Comparison of ENCODE assay signal across 7 mouse cellular contexts in genomic region chr4:136134418-136134977, GRCm38 (mm10). TPM values are rescaled to one million over a fixed set of nuclear protein-coding genes. Genes with fewer than 3 reads are reported as not detected.
DNase-seq lines count a peak whose midpoint lies in the region; ATAC-seq and TF ChIP-seq lines count a peak whose summit lies in the region.

No protein-coding gene starts in this region.

- ATAC-seq in heart, embryonic 12.5 days (ENCODE audit: insufficient number of reproducible peaks, low FRiP score), result 0 out of 2 replicates have a peak, but pooled peaks have one; percentile 20
- no peak for ATAC-seq in liver, embryonic 12.5 days
- no peak for ATAC-seq in stomach, embryonic 14.5 days (ENCODE audit: insufficient number of reproducible peaks, insufficient read depth, low FRiP score, low read depth)

- 0 out of 2 replicates have a peak, but pooled peaks cover 2% of the 10 kb centered on the region for H3K27me3 ChIP-seq in ES-Bruce4 (ENCODE audit: control insufficient read depth, insufficient read depth, low read length, poor library complexity, severe bottlenecking)
- peaks cover 3% of the 10 kb centered on the region; the same call in 1 of the 2 replicates for H3K27me3 ChIP-seq in heart, embryonic 12.5 days (replicated peaks)
- H3K27me3 ChIP-seq in liver, embryonic 12.5 days (replicated peaks), result peaks cover 85% of the 10 kb centered on the region
- H3K27me3 ChIP-seq in stomach, embryonic 14.5 days (ENCODE audit: control insufficient read depth, insufficient read depth, low read length), result no peaks in the 10 kb centered on the region

- under 1% methylated on average over 15 of the region's 15 CpGs for WGBS in heart, embryonic 12.5 days
- WGBS in liver, embryonic 12.5 days (ENCODE audit: insufficient replicate concordance), result 1% methylated on average over 15 of the region's 15 CpGs
- WGBS in stomach, embryonic 14.5 days, result 2% methylated on average over 15 of the region's 15 CpGs

- 0 out of 2 replicates have a peak, but pooled peaks cover 3% of the 10 kb centered on the region for H3K9me3 ChIP-seq in ES-Bruce4 (replicated peaks; ENCODE audit: control insufficient read depth, insufficient read depth, low read length, poor library complexity, severe bottlenecking)
- H3K9me3 ChIP-seq in heart, embryonic 12.5 days (replicated peaks), result peaks cover 3% of the 10 kb centered on the region
- H3K9me3 ChIP-seq in liver, embryonic 12.5 days (replicated peaks), result peaks cover 6% of the 10 kb centered on the region; the same call in 1 of the 2 replicates
- no peaks in the 10 kb centered on the region; the same call in 1 of the 2 replicates for H3K9me3 ChIP-seq in stomach, embryonic 14.5 days (ENCODE audit: control insufficient read depth, low read depth, low read length)

- no peak overlapping the region for H3K27ac ChIP-seq in ES-Bruce4 (ENCODE audit: insufficient read depth, low read length)
- peak overlapping the region; percentile 95 for H3K27ac ChIP-seq in heart, embryonic 12.5 days (ENCODE audit: poor library complexity, severe bottlenecking)
- H3K27ac ChIP-seq in liver, embryonic 12.5 days, result peak overlapping the region; percentile 71
- peak overlapping the region; percentile 99 for H3K27ac ChIP-seq in stomach, embryonic 14.5 days (ENCODE audit: low read length)

- TF ChIP-seq CTCF in ES-Bruce4 (IDR thresholded peaks at IDR 0.05; ENCODE audit: low read depth, low read length), result no peak

- no peaks in the 10 kb centered on the region for H3K36me3 ChIP-seq in ES-Bruce4 (ENCODE audit: control insufficient read depth, insufficient read depth, low read length, poor library complexity, severe bottlenecking)
- H3K36me3 ChIP-seq in heart, embryonic 12.5 days, result no peaks in the 10 kb centered on the region
- H3K36me3 ChIP-seq in liver, embryonic 12.5 days, result no peaks in the 10 kb centered on the region
- H3K36me3 ChIP-seq in stomach, embryonic 14.5 days (ENCODE audit: control insufficient read depth, insufficient read depth, low read length), result no peaks in the 10 kb centered on the region

- no peaks in the 10 kb centered on the region for H3K4me1 ChIP-seq in ES-Bruce4 (ENCODE audit: control insufficient read depth, insufficient read depth, low read length)
- peaks cover 43% of the 10 kb centered on the region for H3K4me1 ChIP-seq in heart, embryonic 12.5 days (replicated peaks)
- peaks cover 24% of the 10 kb centered on the region for H3K4me1 ChIP-seq in liver, embryonic 12.5 days
- H3K4me1 ChIP-seq in stomach, embryonic 14.5 days (ENCODE audit: control insufficient read depth, insufficient read depth, low read length), result peaks cover 40% of the 10 kb centered on the region

- peak overlapping the region; percentile 91 for H3K4me2 ChIP-seq in heart, embryonic 12.5 days
- peak overlapping the region; percentile 64 for H3K4me2 ChIP-seq in liver, embryonic 12.5 days
- peak overlapping the region; percentile 86 for H3K4me2 ChIP-seq in stomach, embryonic 14.5 days (replicated peaks; ENCODE audit: low read depth, low read length)

- H3K9ac ChIP-seq in ES-Bruce4 (ENCODE audit: low read depth, poor library complexity, severe bottlenecking), result peak overlapping the region; percentile 56
- H3K9ac ChIP-seq in heart, embryonic 12.5 days, result peak overlapping the region; percentile 72
- H3K9ac ChIP-seq in liver, embryonic 12.5 days, result no peak overlapping the region
- H3K9ac ChIP-seq in stomach, embryonic 14.5 days (replicated peaks; ENCODE audit: low read depth, low read length), result peak overlapping the region; percentile 65

- TF ChIP-seq EP300 in ES-Bruce4 (IDR thresholded peaks at IDR 0.05; ENCODE audit: insufficient read depth, low read depth, low read length), result no peak

- peak overlapping the region; percentile 58 for H3K4me3 ChIP-seq in ES-Bruce4 (ENCODE audit: low read depth, low read length)
- peak overlapping the region; percentile 48 for H3K4me3 ChIP-seq in heart, embryonic 12.5 days
- H3K4me3 ChIP-seq in liver, embryonic 12.5 days, result peak overlapping the region; percentile 36
- H3K4me3 ChIP-seq in stomach, embryonic 14.5 days (ENCODE audit: low read depth, low read length), result peak overlapping the region; percentile 38

- no peak for TF ChIP-seq POLR2A in ES-Bruce4 (IDR thresholded peaks at IDR 0.05; ENCODE audit: insufficient read depth, low read length)

- peak; percentile 50 for DNase-seq in R1 (ENCODE audit: low read depth, low spot score)
- DNase-seq in urinary bladder, postnatal 25 days (ENCODE audit: low spot score), result no peak
- DNase-seq in B cell, adult 2 months, result no peak

RNA-seq across cellular contexts. Expression of gene Id3, which starts 8.8 kb away (rescaled TPM):
- polyA plus RNA-seq in ES-Bruce4 (2011; ENCODE audit: insufficient read depth, insufficient read length, low read depth, missing spikeins), result 9.6 and 11.0 TPM in 2 replicates
- 320 and 321 TPM in 2 replicates for polyA plus RNA-seq in heart, embryonic 12.5 days (2016; fragmentation: Nextera tagmentation; extraction: Ambion mirVana)
- 80.9 and 88.1 TPM in 2 replicates for polyA plus RNA-seq in liver, embryonic 12.5 days (2016; fragmentation: Nextera tagmentation; extraction: Ambion mirVana)
- 384 and 404 TPM in 2 replicates for polyA plus RNA-seq in stomach, embryonic 14.5 days (2014; fragmentation: Nextera tagmentation; extraction: Ambion mirVana)

RNA-seq across cellular contexts. Expression of gene E2f2, which starts 37.7 kb away (rescaled TPM):
- polyA plus RNA-seq in ES-Bruce4 (2011; ENCODE audit: insufficient read depth, insufficient read length, low read depth, missing spikeins), result 3.1 and 6.3 TPM in 2 replicates
- polyA plus RNA-seq in heart, embryonic 12.5 days (2016; fragmentation: Nextera tagmentation; extraction: Ambion mirVana), result 8.1 and 9.3 TPM in 2 replicates
- 63.4 and 69.1 TPM in 2 replicates for polyA plus RNA-seq in liver, embryonic 12.5 days (2016; fragmentation: Nextera tagmentation; extraction: Ambion mirVana)
- polyA plus RNA-seq in stomach, embryonic 14.5 days (2014; fragmentation: Nextera tagmentation; extraction: Ambion mirVana), result 3.5 and 4.4 TPM in 2 replicates
